Mouse (Mus musculus) thymus, postnatal 10 days (tissue): ENCODE measurements around the gene Celsr2.

ENCODE experiments used
- DNase-seq, 2 experiments: peaks; one replicate each; pipeline ENCODE4 v3.0.0; 2021; ENCODE audit warnings: low spot score in 2 of 2

Celsr2 gene

DNA sequence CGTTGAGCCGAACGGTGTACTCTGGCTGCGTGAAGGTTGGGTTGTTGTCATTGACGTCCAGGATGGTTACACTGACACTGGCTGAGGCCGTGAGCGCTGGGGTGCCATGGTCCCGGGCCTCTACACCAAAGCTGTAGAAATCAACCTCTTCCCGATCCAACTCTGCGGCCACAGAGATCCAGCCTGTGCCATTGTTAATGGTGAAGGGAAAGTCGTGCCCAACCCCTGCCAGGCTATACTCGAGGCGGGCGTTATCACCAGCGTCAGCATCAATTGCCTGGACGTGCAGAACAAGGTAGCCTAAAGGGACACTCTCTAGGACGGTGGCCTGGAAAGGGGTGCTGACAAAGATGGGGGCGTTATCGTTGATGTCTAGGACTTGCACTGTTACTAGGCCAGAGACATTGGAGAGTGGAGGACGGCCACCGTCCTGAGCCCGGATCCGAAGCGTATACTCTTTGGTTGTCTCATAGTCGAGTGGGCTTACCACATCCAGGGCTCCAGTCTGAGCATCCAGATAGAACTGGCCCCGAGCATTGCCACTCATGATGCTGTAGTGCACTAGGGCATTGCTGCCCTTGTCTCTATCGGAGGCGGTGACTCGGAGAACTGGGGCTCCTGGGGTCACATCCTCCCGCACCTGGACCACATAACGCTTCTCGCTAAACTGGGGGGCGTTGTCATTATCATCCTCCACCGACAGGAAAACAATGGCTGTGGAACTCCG lies 1.6 kb downstream of the Celsr2 start:
- no peak for DNase-seq

DNA sequence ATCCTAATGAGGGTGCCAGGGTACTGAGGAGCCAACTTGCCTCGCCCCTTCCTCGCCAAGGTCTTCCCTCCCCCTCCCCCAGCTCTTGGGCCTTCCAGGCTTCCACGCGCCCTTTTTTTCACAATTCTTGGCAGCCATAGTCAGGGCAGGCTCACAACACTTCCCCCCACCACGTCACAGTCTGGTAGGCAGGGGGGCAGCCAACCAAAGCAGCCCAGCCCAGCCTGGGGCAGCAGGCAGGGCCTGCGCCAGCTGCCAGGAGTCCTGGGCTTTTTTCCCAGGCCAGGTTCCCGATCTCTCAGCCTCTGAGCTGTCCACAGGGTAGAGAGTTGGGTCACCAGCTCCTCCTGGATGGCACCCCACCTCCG lies 3.6 kb downstream of the Celsr2 start:
- DNase-seq, result no peak

DNA sequence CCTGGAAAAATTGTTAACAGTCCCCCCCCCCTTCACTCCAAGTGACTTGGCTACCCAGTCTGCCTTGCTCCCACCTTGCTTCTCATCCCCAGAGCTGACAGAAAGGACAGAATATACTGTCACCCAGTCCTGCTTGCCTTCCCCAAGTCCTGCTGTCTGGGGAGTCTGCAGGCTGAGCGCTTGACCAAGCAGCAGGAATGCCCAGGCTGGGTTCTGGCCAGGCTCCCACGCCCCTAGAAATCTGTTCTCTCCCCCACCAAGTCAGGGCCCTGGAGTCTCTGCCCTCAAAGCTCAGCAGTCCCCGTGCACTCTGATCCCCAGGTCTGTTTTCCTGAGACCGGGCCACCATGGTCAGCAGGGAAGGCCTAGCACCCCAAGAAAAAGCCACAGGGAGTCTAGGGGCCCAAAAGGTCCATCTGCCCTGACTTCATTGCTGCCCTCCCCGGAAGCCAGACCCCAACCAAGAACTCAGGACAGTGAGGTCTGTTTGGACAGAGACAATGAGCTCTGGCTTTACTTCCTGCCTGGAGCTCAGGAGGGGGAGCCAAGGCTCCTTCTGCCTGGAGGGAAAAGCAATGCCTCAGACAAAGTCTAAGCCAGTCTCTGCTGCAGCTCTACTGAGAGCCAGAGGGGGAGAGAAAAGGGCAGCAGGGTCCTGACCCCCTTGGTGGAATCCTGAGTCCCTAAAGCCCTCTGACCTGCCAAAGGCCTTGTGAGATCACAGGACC lies 4.2 kb downstream of the Celsr2 start:
- no peak for DNase-seq

DNA sequence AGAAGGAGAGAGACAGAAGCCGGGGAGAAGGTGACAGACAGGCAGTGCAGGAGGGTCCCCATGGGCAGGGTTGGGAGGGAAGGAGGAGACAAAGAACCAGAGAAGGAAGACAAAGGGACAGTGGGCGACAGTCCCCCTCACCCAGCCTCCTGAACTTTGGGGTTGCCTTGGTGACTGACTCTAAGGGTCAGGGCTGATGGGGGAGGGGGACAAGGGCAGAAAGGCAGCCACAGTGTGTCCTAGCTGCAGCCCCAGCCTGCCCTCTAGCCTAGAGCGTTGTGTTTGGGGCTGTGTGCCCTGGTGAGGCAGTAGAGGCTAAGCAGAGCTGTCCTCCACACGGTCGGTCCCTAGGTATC lies 5.0 kb downstream of the Celsr2 start:
- DNase-seq, result no peak

DNA sequence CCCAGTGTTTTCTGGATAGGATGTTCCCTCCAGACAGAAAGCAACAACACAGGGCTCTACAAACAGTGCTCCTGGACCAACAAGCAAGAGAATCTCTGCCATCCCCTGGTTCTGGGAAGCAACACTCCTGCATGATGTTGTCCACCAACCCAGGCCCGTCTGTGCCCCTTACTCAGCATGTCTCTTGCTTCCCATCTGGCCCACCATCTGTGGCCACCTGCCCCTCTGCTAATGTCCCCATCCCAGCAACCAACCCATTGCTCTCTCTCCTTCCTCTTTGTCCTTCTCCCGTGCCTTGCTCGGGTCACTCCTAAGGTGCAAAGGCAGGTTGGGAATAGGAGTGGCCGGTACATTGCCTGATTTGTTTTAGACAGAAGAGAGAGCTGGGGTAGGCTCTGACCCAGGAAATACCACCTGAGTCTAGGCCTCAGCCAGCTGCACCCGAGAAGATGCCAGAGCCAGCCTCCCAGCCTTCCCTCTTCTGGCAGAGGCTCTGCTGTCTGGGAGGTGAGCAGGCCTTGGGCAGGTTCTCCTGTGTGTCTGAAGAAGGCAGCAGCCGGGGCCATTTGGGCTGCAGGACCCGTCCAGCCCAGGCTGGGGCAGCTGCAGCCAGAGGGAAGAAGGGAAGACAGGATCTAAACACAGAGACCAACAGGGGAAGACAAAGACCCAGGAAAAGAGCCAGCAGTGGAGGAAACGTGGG lies 5.5 kb downstream of the Celsr2 start:
- no peak for DNase-seq

DNA sequence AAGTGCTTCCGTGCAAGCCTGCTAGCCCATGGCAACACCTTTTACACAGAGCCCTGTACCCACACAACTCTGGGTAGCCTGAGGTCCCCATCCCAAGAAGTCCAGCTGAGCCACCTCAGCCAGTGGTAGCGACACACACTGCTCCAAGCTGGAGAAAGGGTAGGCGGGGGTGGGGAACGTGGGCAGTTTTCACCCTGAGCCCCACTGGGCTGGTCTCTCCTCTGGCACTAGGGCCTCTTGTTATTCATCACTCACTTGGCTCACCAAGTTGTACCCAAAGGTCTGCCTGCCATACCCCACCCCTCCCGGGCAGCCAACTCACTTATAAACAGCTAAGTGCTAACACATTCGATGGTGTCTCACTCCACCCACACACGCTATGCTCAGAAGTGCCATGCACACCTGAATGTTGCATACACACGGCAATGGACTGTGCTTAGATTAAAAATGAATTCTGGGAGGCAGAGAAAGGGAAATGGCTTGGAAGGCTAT lies 6.8 kb downstream of the Celsr2 start:
- DNase-seq, result no peak

DNA sequence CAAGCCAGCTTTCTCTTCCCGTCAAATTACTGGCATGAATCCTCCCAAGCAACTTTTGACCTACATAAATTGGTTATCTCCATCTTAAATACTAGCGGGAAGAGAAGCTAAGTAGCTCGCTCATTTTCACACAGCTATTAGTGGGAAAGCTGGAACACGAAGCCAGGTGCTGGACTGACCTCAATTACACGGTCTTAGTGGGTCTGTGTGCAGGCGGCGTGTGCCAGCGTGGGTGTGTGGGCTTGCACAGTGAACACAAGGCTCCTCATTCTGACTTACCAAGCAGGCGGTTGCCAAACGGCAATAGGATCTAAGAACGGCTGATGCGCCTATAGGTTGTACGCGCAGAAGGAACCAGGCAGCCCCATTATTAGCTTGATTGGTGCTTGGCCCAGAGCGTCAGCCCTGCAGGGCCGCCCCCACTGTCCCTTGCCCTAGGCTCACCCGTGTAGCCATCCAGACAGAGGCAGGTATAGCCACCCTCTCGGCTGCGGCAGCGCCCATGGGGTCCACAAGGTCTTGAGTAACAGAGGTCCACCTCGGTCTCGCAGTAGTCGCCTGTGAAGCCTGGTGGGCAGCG lies 9.0 kb downstream of the Celsr2 start:
- DNase-seq, result no peak

DNA sequence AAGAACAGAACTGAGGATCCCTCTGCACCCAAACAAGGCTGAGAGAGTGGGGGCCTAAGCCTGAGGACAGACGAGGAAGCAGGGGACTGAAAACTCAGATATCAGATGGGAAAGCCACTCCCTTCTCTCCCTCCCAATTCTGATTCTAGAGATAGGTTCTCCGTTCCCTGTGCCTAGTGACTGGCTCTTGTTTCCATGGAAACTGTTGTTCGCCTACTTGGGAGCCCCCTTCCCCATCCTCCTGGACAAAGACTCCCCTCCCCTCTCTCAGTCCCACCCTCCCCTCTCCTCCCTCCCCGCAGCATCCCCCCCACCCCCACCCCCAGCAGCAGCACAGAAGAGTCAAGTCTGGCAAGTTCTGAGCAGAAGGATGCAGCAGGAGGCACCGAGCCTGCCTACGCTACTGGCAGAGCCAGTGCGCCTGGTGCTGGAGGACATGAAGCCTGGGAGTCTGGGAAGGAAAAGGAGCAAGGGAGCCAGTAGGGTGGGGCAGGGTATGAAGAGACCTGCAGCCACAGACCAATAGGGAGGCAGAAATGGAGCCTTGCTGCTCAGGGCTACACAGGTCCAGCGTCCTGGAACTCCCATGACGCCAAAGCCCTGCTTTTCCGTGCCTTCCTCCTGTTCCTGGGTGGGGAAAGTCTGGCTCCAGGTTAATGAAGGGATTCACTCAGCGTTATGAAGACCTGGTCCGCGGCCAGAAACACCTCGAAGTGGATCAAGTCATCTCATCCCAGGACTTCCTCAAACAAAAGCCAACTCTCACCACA lies 9.6 kb downstream of the Celsr2 start:
- DNase-seq, result no peak

DNA sequence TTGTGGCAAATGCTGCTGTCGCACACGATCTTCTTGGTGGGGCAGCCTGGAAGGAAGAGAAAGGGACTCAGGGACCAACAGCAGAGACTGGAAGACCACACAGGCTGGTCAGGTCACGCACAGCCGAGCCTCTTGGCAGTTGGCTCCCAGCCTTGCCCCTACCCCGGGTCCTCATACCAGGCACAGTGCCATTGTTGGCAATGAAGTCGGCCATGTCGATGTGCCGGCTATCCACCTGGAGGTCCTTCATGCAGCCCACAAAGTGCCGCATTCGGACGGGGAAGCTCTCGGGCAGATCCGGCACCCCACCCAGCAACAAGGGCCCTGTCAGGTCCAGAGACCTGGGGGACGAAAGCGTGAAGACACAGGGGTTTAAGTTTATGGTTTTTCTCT lies 12.8 kb downstream of the Celsr2 start:
- no peak for DNase-seq

DNA sequence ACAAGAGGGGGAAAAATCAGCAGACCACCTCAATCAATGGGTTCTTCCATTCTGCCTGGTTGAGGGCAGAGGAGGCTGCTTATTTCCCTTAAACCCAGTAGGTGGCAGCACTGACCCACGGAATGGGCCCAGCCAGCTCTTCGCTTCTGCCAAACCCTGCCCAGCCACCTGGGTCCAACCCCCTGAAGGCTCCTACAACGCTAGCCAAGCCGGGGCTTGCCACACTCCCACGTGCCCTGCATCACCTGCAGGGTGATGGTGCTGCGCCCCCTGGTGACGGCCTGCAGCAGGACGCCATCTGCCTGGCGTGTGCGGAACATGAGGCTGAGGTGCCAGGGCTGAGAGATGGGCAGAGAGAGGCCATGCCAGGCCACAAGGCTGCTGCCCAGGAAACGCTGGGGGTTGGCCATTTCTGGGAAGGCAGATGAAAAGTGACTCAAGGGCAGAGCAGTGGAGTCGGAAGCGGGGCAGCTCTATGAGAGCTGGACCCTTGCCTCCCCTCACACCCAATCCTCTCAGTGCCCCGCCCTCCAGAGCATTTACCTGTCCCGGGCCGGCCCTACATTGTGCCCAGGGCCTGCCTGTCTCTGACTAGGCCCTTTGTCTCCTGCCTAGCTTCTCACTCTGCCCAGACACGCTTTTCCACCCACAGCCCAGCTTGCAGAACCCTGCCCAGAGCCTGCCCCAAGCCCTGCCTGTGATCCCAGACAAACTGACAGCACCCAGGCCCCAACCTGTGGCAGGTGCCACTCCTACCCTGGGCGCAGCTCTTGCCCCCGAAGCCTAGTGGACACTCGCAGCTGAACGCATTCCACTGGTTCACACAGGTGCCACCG lies 13.4 kb downstream of the Celsr2 start:
- peak; percentile 94 to 96 for DNase-seq

DNA sequence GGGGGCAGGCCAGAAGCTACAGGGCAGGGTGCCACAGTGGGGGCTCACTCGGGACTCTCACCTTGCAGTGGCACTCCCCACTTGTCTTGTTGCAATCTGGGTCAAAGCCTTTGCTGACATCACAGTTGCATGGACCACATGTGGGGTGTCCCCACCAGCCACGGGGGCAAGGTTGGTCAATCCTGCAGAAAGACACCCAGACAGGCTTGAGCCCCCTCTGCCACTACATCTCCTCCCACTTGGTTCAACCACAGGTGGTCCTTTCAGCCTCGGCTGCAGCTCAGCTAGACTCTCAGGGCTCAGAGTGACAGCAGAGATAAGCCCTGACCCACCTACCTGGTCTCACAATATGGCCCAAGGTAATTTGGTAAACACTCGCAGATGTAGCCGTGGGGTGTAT lies 14.9 kb downstream of the Celsr2 start:
- no peak for DNase-seq

DNA sequence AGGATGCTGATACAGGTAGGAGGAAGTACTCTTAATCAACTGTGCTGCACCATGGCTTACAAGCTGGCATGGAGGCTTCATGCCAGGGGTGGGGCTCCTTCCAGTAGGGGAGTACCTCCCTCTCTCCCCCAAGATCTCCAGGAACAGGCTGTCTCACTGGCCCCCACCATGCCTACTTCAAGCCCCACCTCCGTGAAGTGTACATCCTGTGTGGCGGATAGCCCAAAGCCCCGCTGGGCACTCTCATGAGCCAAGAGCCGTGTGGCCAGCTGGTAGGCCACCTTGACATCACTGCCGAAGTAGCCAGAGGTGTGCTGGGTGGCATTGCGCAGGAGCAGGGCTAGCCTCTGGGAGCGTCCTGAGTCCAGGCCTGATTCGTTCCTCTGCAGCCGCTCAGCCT lies 17.1 kb downstream of the Celsr2 start:
- DNase-seq, result no peak

DNA sequence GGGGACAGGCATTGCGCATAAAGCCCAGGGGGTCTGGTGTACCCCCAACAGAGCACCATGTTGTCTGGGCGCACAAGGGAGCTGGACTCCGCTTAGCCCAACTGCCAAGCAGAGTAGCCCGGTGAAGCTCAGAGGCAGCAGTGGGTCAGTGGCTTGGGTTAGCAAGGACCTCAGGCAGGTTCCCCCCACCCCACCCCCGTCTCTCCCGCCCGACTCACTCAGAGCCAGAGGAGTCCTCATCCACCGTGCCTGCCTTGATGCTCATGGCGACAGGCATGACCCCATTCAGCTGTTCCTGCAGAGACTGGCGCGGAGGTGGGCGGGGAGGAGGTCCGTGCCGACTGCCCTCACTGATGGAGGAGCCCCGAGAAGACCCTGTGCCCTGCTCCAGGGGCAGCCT lies 22.6 kb downstream of the Celsr2 start:
- no peak for DNase-seq

DNA sequence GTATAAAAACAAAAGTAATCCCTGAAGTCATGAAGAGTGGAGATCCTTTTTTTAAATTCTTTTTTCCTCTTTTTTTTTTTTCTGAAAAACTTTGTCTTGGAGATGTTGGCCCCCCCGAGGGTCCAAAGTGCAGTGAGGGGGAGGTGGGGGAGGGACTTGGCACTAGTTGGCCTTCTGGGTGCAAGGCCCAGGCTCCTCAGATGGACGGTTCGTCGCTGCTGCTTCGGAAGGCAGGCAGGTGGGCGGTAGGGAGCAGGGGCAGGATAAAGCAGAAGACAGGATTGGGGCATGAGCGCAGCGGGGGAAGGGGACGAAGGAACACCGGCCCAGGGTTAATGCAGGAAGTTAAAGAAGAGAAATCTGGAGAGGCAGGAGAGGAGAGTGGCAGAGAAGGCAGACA lies 23.1 kb downstream of the Celsr2 start:
- DNase-seq, result no peak

DNA sequence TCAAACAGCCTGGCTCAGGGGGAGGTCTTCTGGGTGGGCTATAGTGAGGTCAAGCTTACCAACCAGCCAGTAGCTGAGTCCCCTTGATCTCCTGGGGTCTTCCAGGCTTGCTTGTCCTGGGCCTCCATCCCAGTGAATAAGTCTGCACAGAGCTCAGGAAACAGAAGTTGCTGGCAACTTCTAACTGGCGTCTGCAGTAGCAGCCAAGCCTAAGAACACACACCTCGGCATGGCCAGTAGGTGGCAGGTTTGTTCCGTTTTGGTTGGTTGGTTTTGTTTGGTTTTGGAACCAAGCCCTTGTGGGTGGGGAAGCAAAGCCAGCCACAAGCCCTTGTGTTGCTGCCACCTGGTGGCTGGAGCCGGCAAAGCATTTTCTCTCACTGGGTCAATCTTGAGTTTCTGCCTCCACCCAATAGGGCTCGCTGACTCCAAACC lies 26.2 kb downstream of the Celsr2 start:
- peak; percentile 91 to 98 for DNase-seq

DNA sequence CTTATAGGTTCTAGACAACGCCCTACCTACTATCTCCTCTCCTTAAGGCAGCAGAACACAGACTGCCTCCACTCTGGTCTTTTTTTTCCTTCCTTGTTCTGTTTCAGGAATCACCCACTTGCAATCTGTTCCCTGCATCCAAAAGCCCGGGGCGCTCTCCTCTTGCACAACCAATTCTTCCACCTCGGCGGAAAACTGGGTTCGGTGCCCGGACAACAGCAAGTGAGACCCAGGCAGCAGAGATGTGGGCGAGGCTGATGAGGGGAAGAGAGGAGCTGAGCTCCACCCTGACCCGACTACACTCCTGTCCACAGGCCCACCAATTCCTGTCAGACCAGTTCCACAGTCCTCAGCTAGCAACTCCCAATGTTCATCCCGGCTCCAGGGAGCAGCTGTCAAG lies 29.2 kb downstream of the Celsr2 start:
- DNase-seq, result no peak

DNA sequence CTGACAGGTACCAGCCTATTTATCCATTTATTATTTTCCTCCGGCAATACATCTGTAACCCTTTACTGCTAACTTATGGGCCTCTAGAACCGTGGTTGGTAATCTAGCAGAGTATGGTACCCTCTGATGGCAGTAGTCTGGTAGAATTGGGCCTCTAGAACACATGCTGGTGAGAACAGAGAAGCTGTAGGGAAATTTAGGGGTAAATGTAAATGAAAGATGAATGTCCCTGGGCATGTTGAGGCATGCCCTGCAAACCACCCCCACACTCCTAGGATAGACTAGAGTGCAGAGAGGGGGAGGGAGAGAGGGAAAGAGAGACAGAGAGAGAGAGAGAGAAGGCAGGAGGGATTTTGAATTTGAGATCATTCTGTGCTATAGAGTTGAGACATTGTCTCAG lies 30.9 kb downstream of the Celsr2 start:
- no peak for DNase-seq

DNA sequence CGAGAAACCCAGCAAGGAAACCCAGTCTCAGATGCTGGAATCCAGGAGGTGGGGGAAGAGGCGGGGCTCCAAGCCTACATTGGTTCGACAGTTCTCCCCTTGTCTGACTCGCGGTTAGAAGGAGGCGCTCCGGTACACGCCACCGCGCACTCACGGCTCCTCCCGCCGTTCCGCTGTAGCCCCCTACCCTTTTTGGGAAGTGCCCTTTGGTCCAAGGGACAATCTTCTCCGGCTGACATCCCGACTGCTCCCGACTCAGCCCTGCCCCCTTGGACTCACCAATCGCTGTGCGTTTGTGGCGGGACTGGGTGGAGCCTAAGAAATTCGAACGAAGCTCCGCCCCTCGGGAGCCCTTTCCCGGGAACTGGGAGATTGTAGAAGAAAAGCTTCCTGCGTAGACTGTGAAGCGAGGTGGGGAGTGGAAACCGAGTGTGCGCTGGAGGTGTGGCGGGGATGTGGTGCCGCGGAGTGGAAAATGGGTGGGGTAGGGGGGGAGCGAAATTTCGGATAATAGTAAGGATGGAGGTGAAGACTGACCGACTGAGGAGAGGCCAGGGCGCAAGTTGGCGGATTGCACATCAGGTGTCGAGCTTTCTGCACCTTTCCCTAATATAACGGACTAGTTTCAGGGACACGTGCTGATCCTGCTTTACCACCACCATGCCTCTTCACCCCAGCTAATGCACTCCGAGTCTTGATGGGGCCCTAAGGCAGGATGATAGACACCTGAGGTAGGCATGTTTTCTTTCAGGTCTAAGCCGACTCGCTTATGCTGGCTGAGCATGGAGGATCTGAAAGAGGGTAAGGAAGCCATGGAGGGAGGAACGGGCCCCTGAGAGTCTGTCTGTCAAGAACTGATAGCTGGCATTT lies 31.6 kb downstream of the Celsr2 start, which contains the start of gene Psrc1:
Psrc1 (plus strand) TSS at position 355 of the 870 bp plus-strand sequence.
- peak; percentile 64 for DNase-seq

DNA sequence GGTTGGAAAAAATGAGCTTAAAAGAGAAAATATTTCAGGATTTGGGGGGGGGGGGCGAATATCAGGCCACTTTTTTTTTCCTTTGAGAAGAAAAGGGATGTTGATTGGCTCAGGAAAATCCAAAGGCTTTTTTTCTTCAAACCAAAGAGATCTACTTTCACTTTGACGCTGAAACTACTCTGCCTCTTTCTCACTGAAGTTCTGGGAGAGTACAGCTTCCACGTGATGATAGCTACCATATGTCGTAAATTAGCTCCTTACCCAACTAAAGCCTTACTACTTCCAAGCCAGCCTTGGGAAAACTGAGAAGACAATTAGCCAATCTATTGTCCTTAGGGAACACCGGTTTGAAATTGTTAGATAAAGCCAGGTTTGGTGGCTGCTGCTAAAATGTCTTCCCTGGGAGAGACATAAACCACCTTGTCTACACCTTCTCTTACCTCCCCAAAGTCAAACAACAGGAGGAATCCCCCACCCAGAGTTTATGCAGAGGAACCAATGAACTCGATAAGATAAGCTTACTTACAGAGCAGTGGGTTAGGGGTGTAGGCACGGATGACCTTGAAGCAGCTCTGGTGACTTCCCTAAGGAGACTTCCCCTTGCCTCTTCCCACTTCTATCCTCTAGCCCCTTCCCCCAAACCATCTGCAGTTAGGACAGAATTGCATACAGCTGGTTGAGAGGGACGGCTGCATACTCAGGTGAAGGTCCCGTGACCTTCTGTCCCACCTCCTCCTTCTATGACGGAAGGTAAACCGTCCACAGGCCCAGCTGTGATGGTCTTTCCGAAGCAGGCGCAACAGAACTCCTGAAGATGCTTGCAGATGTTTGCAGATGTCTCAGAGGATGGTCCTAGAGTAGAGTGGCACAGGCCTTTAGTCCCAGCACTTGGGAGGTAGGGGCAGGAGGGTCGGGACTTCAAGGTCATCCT lies 33.1 kb downstream of the Celsr2 start:
- no peak for DNase-seq
